Mouse (Mus musculus) limb, embryonic 15.5 days (tissue): Measurements from ENCODE around the gene Minos1. TPM values are rescaled to one million over a fixed set of nuclear protein-coding genes. Genes with fewer than 3 reads are reported as not detected.

Experiments used
- ATAC-seq: fragments of 200-750 bp; cut with Nextera tagmentation; 2 replicates; pipeline ENCODE4 v1.8.0; 2017; ENCODE audit warnings: low read depth, moderate TSS enrichment; ENCODE audit not compliant: insufficient number of reproducible peaks, low FRiP score, low TSS enrichment
- H3K27ac ChIP-seq: fragments of 300-500 bp; sonication (generic); 2 replicates; pipeline ENCODE4 v1.5.1; 2015; ENCODE audit warnings: moderate library complexity, mild to moderate bottlenecking, inconsistent platforms
- H3K27me3 ChIP-seq: fragments of 300-500 bp; sonication (generic); 2 replicates; pipeline ENCODE4 v1.6.1; 2015; ENCODE audit warnings: inconsistent platforms
- H3K36me3 ChIP-seq: fragments of 300-500 bp; sonication (generic); 2 replicates; pipeline ENCODE4 v1.6.1; 2015; ENCODE audit warnings: inconsistent platforms
- H3K4me1 ChIP-seq: fragments of 300-500 bp; sonication (generic); 2 replicates; pipeline ENCODE4 v1.6.1; 2015; ENCODE audit warnings: inconsistent platforms
- H3K4me2 ChIP-seq: fragments of 300-500 bp; sonication (generic); 2 replicates; pipeline ENCODE4 v1.6.1; 2015; ENCODE audit warnings: mild to moderate bottlenecking, inconsistent platforms
- H3K4me3 ChIP-seq: fragments of 300-500 bp; sonication (generic); 2 replicates; pipeline ENCODE4 v1.5.1; 2015; ENCODE audit warnings: mild to moderate bottlenecking, inconsistent platforms
- H3K9ac ChIP-seq: fragments of 300-500 bp; sonication (generic); 2 replicates; pipeline ENCODE4 v1.6.1; 2015; ENCODE audit warnings: inconsistent platforms
- H3K9me3 ChIP-seq: fragments of 300-500 bp; sonication (generic); 2 replicates; pipeline ENCODE4 v1.6.1; 2016; ENCODE audit warnings: inconsistent platforms
- WGBS: fragments of 180-500 bp; shearing (Covaris S2); methylation state at CpG from one replicate; pipeline ENCODE4 v1.1.7; 2015; 5-methylcytosine and 5-hydroxymethylcytosine counted together
- polyA plus RNA-seq: library from polyadenylated mRNA; unstranded; fragments of >200 nt; fragmentation: Nextera tagmentation; extraction: Ambion mirVana; gene quantifications from 2 replicates; pipeline ENCODE4 v1.2.1, GENCODE M21; 2015

Gene Minos1
- polyA plus RNA-seq, 1 experiment from 2014 or later: 467 TPM

GRCm38 (mm10) chr4:139055336-139055735 is 75.6 kb downstream of the Minos1 start:
- H3K9me3 ChIP-seq: no peaks in the 10 kb centered on the region
- H3K9ac ChIP-seq: no peak overlapping the region
- no peak overlapping the region for H3K4me2 ChIP-seq
- 76% methylated on average over 4 of the region's 4 CpGs for WGBS
- H3K27me3 ChIP-seq: no peaks in the 10 kb centered on the region; the same call in 1 of the 2 replicates
- no peak overlapping the region for H3K4me3 ChIP-seq
- H3K36me3 ChIP-seq: no peaks in the 10 kb centered on the region
- H3K4me1 ChIP-seq: no peaks in the 10 kb centered on the region
- H3K27ac ChIP-seq: no peak overlapping the region
- ATAC-seq: no peak

- Histone ChIP-seq H3K4me2 (no peak overlapping the region), H3K4me1 (no peaks in the 10 kb centered on the region), H3K36me3 (no peaks in the 10 kb centered on the region), H3K27me3 (no peaks in the 10 kb centered on the region; the same call in 1 of the 2 replicates), H3K9ac (no peak overlapping the region), H3K27ac (no peak overlapping the region), H3K4me3 (no peak overlapping the region), H3K9me3 (no peaks in the 10 kb centered on the region)
- 44% methylated on average over 9 of the region's 9 CpGs for WGBS
- ATAC-seq: no peak
Observed at GRCm38 (mm10) chr4:139054300-139054923, 76.5 kb downstream of the Minos1 start.

GRCm38 (mm10) chr4:139053391-139053790 is 77.5 kb downstream of the Minos1 start:
- H3K4me2 ChIP-seq: no peak overlapping the region
- no peaks in the 10 kb centered on the region; the same call in 1 of the 2 replicates for H3K27me3 ChIP-seq
- ATAC-seq: no peak
- H3K4me3 ChIP-seq: no peak overlapping the region
- H3K27ac ChIP-seq: no peak overlapping the region
- H3K9ac ChIP-seq: no peak overlapping the region
- WGBS: 55% methylated on average over 5 of the region's 5 CpGs
- H3K36me3 ChIP-seq: no peaks in the 10 kb centered on the region
- no peaks in the 10 kb centered on the region for H3K4me1 ChIP-seq
- H3K9me3 ChIP-seq: no peaks in the 10 kb centered on the region

- Histone ChIP-seq H3K27ac (no peak overlapping the region), H3K9ac (no peak overlapping the region), H3K27me3 (no peaks in the 10 kb centered on the region; the same call in 1 of the 2 replicates), H3K36me3 (no peaks in the 10 kb centered on the region), H3K4me2 (no peak overlapping the region), H3K4me3 (no peak overlapping the region), H3K9me3 (no peaks in the 10 kb centered on the region; the same call in 1 of the 2 replicates), H3K4me1 (no peaks in the 10 kb centered on the region)
- ATAC-seq: no peak
- 77% methylated on average over 7 of the region's 7 CpGs for WGBS
Observed at GRCm38 (mm10) chr4:139052796-139053195, 78.1 kb downstream of the Minos1 start.

Other genes starting within 250 kb of the Minos1 start
- gene Otud3, start 217.2 kb downstream of the Minos1 start, polyA plus RNA-seq: 2.6 and 2.8 TPM in 2 replicates
- 0.19 and 0.32 TPM in 2 replicates for gene Rnf186, start 164.0 kb downstream of the Minos1 start, polyA plus RNA-seq
- 5.3 and 5.5 TPM in 2 replicates for gene Tmco4, start 158.2 kb downstream of the Minos1 start, polyA plus RNA-seq
- gene Htr6, start 55.5 kb downstream of the Minos1 start, polyA plus RNA-seq: 0.15 TPM in 1 of 2 replicates, not detected in the other
- 148 and 155 TPM in 2 replicates for gene Nbl1, start 38.1 kb downstream of the Minos1 start, polyA plus RNA-seq
- 399 and 425 TPM in 2 replicates for gene Capzb, start 61.8 kb upstream of the Minos1 start, polyA plus RNA-seq
- gene Pqlc2, start 179.6 kb upstream of the Minos1 start, polyA plus RNA-seq: 16.7 and 18.2 TPM in 2 replicates
- gene Akr7a5, start 179.6 kb upstream of the Minos1 start, polyA plus RNA-seq: 82.9 and 85.8 TPM in 2 replicates
- 93.3 and 98.9 TPM in 2 replicates for gene Mrto4, start 221.5 kb upstream of the Minos1 start, polyA plus RNA-seq
- gene Emc1, start 221.5 kb upstream of the Minos1 start, polyA plus RNA-seq: 24.5 and 24.9 TPM in 2 replicates
- gene Ubr4, start 221.5 kb upstream of the Minos1 start, polyA plus RNA-seq: 64.7 and 67.5 TPM in 2 replicates